Mouse (Mus musculus) kidney, adult 2 months (tissue): Measurements from ENCODE around the gene Mr1.

Experiments
- CTCF ChIP-seq: fragments of 200-500 bp; conservative IDR thresholded peaks from 2 replicates; pipeline ENCODE4 v1.5.1; 2011; ENCODE audit warnings: low read depth, mild to moderate bottlenecking, control low read depth, low read length, moderate library complexity, mixed read lengths; ENCODE audit not compliant: insufficient read depth, insufficient read length
- POLR2A ChIP-seq: fragments of 200-500 bp; IDR thresholded peaks from one replicate; pipeline ENCODE4 v1.6.1; 2011; ENCODE audit warnings: low read depth, low read length, control low read depth

DNA sequence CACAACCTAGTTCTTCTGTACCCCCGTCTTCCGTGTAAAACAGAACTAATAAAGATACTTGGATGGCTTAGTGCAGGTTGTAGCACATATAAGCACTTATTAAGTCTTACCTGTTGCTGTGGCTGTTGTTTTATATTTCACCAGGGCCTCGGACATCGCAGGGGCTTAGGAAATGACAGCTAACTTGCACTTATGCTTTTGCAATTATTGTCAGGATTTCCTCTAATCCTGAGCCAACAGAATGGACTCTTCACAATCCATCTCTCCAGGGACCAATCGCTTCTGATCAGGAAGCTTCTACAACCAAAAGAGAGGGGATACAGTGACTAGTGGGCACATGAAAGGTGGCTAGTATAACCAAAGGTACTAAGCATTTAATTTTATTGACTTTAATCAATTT, 42.6 kb downstream of the Mr1 start:
- TF ChIP-seq POLR2A, result no peak
- no peak for TF ChIP-seq CTCF
